Mouse (Mus musculus) cerebellum, adult 2 months (tissue): ENCODE data around the gene Taldo1. TPM values are rescaled to one million over a fixed set of nuclear protein-coding genes. Genes with fewer than 3 reads are reported as not detected.
"Not testable (repeated sequence)": the region's sequence is repeated elsewhere in the genome, so short reads cannot be mapped to it uniquely, and the experiment has no call there.

Experiments used
- DNase-seq, 2 experiments: peaks; one replicate each; pipeline ENCODE4 v3.0.0; 2021
- H3K27ac ChIP-seq: fragments of 200-500 bp; 2 replicates; pipeline ENCODE4 v1.5.1; 2012; ENCODE audit warnings: low read length, control low read depth, inconsistent platforms; ENCODE audit not compliant: insufficient read depth
- H3K27me3 ChIP-seq: fragments of 200-500 bp; 2 replicates; pipeline ENCODE4 v1.6.1; 2012; ENCODE audit warnings: inconsistent platforms, mild to moderate bottlenecking, low read length, moderate library complexity; ENCODE audit not compliant: control insufficient read depth, insufficient read depth
- H3K4me1 ChIP-seq: fragments of 200-500 bp; 2 replicates; pipeline ENCODE4 v1.6.1; 2011; ENCODE audit warnings: low read length; ENCODE audit not compliant: control insufficient read depth, insufficient read depth
- H3K4me3 ChIP-seq: fragments of 200-500 bp; replicated peaks from 2 replicates; pipeline ENCODE3; 2011; ENCODE audit warnings: mild to moderate bottlenecking, low read depth, low read length, control low read depth; ENCODE audit not compliant: insufficient read depth
- CTCF ChIP-seq: fragments of 200-500 bp; IDR thresholded peaks from 2 replicates; pipeline ENCODE4 v1.5.1; 2011; ENCODE audit warnings: low read depth, mild to moderate bottlenecking, control low read depth, low read length, moderate library complexity, borderline replicate concordance; ENCODE audit not compliant: insufficient read depth
- POLR2A ChIP-seq: fragments of 200-500 bp; IDR thresholded peaks from 2 replicates; pipeline ENCODE4 v1.6.1; 2011; ENCODE audit warnings: low read length, control low read depth, borderline replicate concordance; ENCODE audit not compliant: insufficient read depth
- WGBS: fragments of 180-500 bp; shearing (Covaris S2); methylation state at CpG from one replicate; pipeline ENCODE4 v1.1.7; 2018; 5-methylcytosine and 5-hydroxymethylcytosine counted together
- polyA plus RNA-seq: library from polyadenylated mRNA; depleted of rRNA; stranded (reverse); fragments of >200 nt; gene quantifications from 2 replicates; pipeline ENCODE4 v1.2.3, GENCODE M21; 2012

Taldo1 gene
- polyA plus RNA-seq, 1 experiment = 232 TPM

DNA sequence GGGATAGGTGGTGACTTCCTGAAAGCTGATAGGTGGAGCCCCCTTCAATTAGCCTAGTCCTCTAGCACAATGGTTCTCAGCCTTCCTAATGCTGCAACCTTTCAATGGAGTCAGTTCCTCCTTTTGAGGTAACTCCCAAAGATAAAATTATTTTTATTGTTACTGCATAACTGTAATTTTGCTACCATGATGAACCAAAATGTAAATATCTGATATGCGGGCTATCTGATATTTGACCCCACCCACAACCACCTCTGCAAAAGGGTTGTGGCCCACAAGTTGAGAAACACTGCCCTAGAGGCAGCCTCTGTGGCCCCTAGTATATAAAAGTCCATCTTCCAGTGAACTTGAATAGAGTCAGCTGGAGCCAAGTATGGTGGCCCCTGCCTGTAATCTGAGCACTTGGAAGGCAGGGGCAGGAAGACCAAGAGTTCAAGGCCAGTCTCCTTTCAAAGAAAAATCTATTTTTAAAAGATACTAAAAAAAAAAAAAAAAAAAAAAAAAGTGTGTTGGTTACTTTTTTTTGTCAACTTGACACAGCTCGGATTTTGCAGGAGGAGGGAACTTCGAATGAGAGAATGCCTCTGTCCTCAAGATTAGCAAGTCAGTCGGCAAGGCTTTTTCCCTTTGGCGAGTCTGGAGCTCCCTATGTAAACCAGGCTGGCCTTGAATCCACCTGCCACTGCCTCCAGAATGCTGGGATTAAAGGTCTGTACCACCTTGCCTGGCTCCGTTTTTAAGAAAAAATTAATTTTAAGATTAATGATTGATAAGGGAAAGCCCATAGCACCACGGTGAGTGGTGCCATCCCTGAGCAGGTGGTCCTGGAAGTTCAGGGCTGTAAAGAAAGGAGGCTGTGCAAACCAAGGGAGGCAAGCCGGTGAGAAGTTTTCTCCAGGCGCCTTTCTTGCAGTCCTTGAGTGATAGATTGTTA lies 1.4 kb upstream of the Taldo1 start:
- no peak for DNase-seq
- Histone ChIP-seq H3K27me3 (no peaks in the 10 kb centered on the region), H3K4me1 (peaks cover 6% of the 10 kb centered on the region), H3K27ac (no peak overlapping the region), H3K4me3 (no peak overlapping the region)
- WGBS = 70% methylated on average over 9 of the region's 9 CpGs
- TF ChIP-seq POLR2A (no peak), CTCF (no peak)

DNA sequence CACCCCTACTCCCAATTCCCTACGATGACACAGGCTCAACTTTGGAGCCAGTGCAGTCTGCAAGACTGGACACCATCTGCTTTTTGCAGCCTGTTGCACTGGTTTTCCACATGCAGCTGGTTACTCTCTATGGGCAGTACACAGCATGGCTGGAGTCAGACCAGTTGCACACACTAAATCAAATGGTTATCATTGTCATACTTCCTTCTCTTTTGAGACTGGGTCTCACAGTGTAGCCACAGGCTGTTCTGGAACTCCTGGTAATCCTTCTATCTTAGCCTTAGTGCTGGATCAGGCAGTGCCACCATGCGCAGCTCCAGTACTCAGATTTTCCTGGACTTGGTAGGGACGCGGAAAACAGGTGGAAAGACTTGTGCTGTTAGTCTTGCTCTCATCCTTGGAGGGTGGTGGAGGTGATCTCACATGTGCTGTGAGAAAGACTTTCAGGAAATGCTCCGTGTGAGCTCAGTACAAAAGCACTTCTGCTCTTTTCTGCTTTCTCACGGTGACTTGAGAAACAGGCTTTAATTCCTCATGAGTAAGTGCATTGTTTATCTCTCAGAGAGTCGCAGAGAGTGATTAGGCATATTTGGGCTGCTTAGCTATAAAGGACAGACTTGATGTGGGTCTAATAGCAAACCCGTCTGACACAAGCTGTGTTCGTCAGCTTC lies 688 bp downstream of the Taldo1 start:
- 19% methylated on average over 9 of the region's 9 CpGs for WGBS
- TF ChIP-seq POLR2A (no peak), CTCF (no peak)

DNA sequence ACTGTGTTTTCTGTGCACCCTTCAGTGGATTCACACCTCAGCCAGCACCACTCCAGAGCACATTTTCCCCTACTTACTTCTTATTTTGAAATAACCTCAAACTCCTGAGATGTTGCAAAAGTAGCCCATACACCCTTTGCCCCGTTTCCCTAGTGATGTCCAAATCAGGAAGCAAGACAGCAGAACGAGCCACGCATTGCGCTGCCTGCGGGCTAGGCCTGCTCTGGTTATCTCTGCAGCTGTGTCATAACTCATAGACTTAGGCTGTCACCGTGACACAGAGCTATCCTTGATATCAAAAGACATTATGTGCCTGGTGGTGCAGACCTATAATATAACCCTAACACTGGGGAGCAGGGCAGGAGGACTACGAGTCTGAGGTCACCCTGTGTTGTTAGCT lies 2.2 kb downstream of the Taldo1 start:
- TF ChIP-seq POLR2A (no peak), CTCF (no peak)
- Histone ChIP-seq H3K4me1 (peaks cover 6% of the 10 kb centered on the region), H3K4me3 (no peak overlapping the region), H3K27ac (no peak overlapping the region), H3K27me3 (no peaks in the 10 kb centered on the region)
- no peak for DNase-seq
- 74% methylated on average over 7 of the region's 7 CpGs for WGBS

More for the DNA sequence above, 688 bp downstream of the Taldo1 start:
- Histone ChIP-seq H3K4me3 (peak overlapping the region; percentile 66), H3K27me3 (no peaks in the 10 kb centered on the region), H3K27ac (peak overlapping the region; percentile 58; the same call in 1 of the 2 replicates), H3K4me1 (peaks cover 6% of the 10 kb centered on the region)
- DNase-seq = no peak

DNA sequence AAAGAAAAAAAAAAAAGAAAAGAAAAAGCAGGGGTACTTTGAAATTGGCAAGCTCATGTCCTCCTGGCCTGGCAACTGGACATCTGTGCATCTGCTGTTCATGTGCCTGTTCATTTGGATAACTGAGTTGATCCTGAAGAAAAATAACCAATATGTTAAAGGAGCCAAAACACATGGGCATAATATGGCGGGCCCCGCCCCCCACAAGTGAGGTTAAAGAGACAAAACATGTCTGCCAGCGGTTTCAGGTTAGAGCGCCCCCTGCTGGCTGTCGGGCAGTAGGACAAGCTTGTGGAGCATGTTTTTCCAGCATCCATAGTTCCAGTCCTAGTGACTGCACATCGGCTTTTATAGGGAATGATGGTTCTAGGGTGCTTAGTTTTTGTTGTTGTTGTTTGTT lies 2.8 kb downstream of the Taldo1 start:
- WGBS = 15% methylated on average over 6 of the region's 6 CpGs
- peak; percentile 48 to 58 for DNase-seq
- H3K4me1 ChIP-seq = peaks cover 6% of the 10 kb centered on the region
- TF ChIP-seq POLR2A (no peak), CTCF (peak; percentile 67)
- no peak overlapping the region for H3K4me3 ChIP-seq
- H3K27me3 ChIP-seq = no peaks in the 10 kb centered on the region
- no peak overlapping the region for H3K27ac ChIP-seq

DNA sequence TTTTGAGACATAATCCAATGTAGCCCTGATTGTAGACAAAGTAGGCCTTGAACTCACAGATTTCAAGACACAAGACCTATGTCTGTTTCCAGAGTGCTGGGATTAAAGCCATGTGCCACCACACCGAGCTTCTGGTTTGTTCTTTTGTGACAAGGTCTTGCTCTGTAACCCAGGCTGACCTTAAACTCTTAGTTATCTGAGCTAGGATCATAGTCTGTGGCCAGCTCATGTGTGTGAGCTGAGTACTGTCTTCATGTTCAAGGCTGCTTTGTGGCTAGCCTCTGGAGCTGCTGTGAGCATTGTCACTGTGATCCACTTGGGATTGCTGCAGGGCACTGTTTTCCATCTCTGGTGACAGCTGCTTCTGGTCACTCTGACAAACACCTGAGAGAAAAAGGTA lies 3.3 kb downstream of the Taldo1 start:
- Histone ChIP-seq H3K4me1 (peaks cover 6% of the 10 kb centered on the region), H3K4me3 (no peak overlapping the region), H3K27me3 (no peaks in the 10 kb centered on the region), H3K27ac (no peak overlapping the region)
- no peak for DNase-seq
- WGBS = 71% methylated on average over 1 of the region's 1 CpGs
- TF ChIP-seq CTCF = no peak

DNA sequence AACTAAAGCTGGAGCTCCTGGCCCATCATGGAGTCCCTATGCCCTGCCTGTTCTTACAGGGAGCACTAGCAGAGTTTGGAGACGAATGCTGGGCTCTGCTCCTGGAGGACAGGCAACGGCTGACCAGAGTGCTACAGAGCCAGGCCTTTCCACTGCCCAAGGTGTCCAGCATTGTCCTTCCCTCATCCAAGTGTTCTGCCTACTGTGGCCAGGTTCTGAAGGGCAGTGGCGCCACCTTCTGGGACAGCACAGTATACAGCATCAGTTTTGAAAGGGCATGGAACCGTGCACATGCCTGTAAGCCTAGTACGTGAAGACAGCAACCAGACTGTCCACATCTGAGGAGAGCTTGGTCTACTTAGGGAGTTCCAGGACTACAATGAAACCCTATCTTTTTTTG lies 11.3 kb downstream of the Taldo1 start:
- TF ChIP-seq CTCF (peak; percentile 91), POLR2A (no peak)
- Histone ChIP-seq H3K4me1 (no peaks in the 10 kb centered on the region), H3K27ac (no peak overlapping the region), H3K27me3 (no peaks in the 10 kb centered on the region), H3K4me3 (no peak overlapping the region)
- DNase-seq = peak; percentile 60 to 61
- WGBS = 19% methylated on average over 5 of the region's 5 CpGs

DNA sequence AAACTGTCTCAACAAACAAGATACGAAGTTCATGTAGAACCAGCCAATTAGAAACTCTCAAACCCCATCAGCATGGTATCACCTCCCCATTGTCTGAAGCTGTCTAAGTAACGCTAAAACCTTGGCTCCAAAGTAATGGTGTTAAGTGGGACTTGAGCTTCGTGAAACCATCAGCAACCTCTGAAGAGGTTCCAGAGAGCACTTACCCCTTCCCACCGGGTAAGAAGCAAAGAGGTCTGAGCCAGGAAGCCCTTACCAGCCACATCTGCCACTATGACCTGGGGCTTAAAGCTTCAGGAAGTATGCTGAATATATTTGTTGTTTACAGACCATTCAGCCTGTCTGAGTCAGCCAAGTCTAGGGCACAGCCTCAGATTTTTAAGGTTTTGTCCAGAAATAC lies 13.5 kb downstream of the Taldo1 start:
- Histone ChIP-seq H3K4me1 (peaks cover 12% of the 10 kb centered on the region), H3K27me3 (no peaks in the 10 kb centered on the region), H3K27ac (no peak overlapping the region), H3K4me3 (no peak overlapping the region)
- no peak for DNase-seq
- 72% methylated on average over 4 of the region's 4 CpGs for WGBS
- TF ChIP-seq CTCF (no peak), POLR2A (no peak)

DNA sequence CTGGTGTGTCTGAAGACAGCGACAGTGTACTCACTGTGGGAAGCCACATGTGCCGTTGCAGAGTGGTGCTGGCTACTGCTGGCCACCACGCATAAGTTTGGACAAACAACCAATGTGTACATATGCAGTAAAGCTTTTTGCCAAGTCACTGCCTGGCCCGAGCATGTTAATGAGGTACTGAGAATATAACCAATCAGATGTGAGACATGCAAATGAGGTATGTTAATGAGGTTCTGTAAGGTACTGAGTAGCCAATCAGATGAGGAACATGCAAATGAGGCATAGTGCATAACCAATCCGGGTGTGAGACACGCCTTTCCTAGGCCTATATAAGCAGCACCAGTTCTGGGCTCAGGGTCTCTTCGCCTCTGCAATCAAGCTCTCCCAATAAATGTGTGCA lies 15.7 kb downstream of the Taldo1 start:
- 92% methylated on average over 7 of the region's 7 CpGs for WGBS
- not testable (repeated sequence) for DNase-seq, H3K27me3 ChIP-seq, H3K4me3 ChIP-seq, H3K27ac ChIP-seq
- H3K4me1 ChIP-seq = peaks cover 12% of the 10 kb centered on the region
